Mouse (Mus musculus): ENCODE measurements around the gene Polg. TPM values are rescaled to one million over a fixed set of nuclear protein-coding genes. Genes with fewer than 3 reads are reported as not detected.

The Polg gene
- polyA plus RNA-seq, 1 experiment from 2014 or later: 22.5 TPM

GRCm38 (mm10) chr7:79474831-79475399 is 8.8 kb upstream of the Polg start:
- H3K9ac ChIP-seq: no peak overlapping the region
- H3K4me2 ChIP-seq: no peak overlapping the region
- H3K9me3 ChIP-seq: no peaks in the 10 kb centered on the region
- H3K27me3 ChIP-seq: no peaks in the 10 kb centered on the region
- no peak overlapping the region for H3K27ac ChIP-seq
- H3K4me3 ChIP-seq: no peak overlapping the region
- no peaks in the 10 kb centered on the region for H3K4me1 ChIP-seq (replicated peaks)
- no peak for ATAC-seq (ENCODE audit: low FRiP score)
- H3K36me3 ChIP-seq: no peaks in the 10 kb centered on the region
- WGBS: 81% methylated on average over 5 of the region's 5 CpGs

- H3K9me3 ChIP-seq: no peaks in the 10 kb centered on the region
- no peak overlapping the region for H3K4me3 ChIP-seq
- H3K27ac ChIP-seq: no peak overlapping the region
- H3K9ac ChIP-seq: no peak overlapping the region
- H3K27me3 ChIP-seq: peaks cover 2% of the 10 kb centered on the region
- WGBS: 89% methylated on average over 9 of the region's 9 CpGs
- no peak overlapping the region for H3K4me2 ChIP-seq
- H3K36me3 ChIP-seq: no peaks in the 10 kb centered on the region
- H3K4me1 ChIP-seq (replicated peaks): no peaks in the 10 kb centered on the region
- ATAC-seq (ENCODE audit: low FRiP score): no peak
Observed at GRCm38 (mm10) chr7:79473496-79474194, 7.5 kb upstream of the Polg start.

- Histone ChIP-seq H3K4me1 (replicated peaks) (peaks cover 5% of the 10 kb centered on the region; the same call in 1 of the 2 replicates), H3K27me3 (peaks cover 6% of the 10 kb centered on the region), H3K9me3 (no peaks in the 10 kb centered on the region), H3K27ac (no peak overlapping the region), H3K4me2 (no peak overlapping the region), H3K9ac (no peak overlapping the region), H3K4me3 (no peak overlapping the region), H3K36me3 (no peaks in the 10 kb centered on the region)
- 55% methylated on average over 2 of the region's 2 CpGs for WGBS
- no peak for ATAC-seq (ENCODE audit: low FRiP score)
Observed at GRCm38 (mm10) chr7:79472792-79473191, 6.6 kb upstream of the Polg start.

- H3K4me3 ChIP-seq: no peak overlapping the region
- no peaks in the 10 kb centered on the region for H3K9me3 ChIP-seq
- WGBS: 70% methylated on average over 7 of the region's 7 CpGs
- no peak overlapping the region for H3K27ac ChIP-seq
- no peak for ATAC-seq (ENCODE audit: low FRiP score)
- peaks cover 6% of the 10 kb centered on the region for H3K27me3 ChIP-seq
- no peak overlapping the region for H3K9ac ChIP-seq
- H3K4me2 ChIP-seq: no peak overlapping the region
- H3K36me3 ChIP-seq: no peaks in the 10 kb centered on the region
- peaks cover 15% of the 10 kb centered on the region for H3K4me1 ChIP-seq (replicated peaks)
Observed at GRCm38 (mm10) chr7:79471436-79471835, 5.3 kb upstream of the Polg start.

GRCm38 (mm10) chr7:79470718-79471117 is 4.6 kb upstream of the Polg start:
- no peaks in the 10 kb centered on the region for H3K36me3 ChIP-seq
- 65% methylated on average over 3 of the region's 3 CpGs for WGBS
- no peaks in the 10 kb centered on the region for H3K9me3 ChIP-seq
- H3K27me3 ChIP-seq: peaks cover 6% of the 10 kb centered on the region
- no peak overlapping the region for H3K4me2 ChIP-seq
- no peak for ATAC-seq (ENCODE audit: low FRiP score)
- peaks cover 15% of the 10 kb centered on the region for H3K4me1 ChIP-seq (replicated peaks)
- H3K27ac ChIP-seq: no peak overlapping the region
- H3K4me3 ChIP-seq: no peak overlapping the region
- no peak overlapping the region for H3K9ac ChIP-seq

- H3K4me2 ChIP-seq: no peak overlapping the region
- H3K27ac ChIP-seq: no peak overlapping the region
- H3K27me3 ChIP-seq: peaks cover 6% of the 10 kb centered on the region
- H3K4me3 ChIP-seq: no peak overlapping the region
- H3K36me3 ChIP-seq: no peaks in the 10 kb centered on the region
- WGBS: 77% methylated on average over 5 of the region's 5 CpGs
- peaks cover 22% of the 10 kb centered on the region for H3K4me1 ChIP-seq (replicated peaks)
- ATAC-seq (ENCODE audit: low FRiP score): no peak
- H3K9ac ChIP-seq: no peak overlapping the region
- no peaks in the 10 kb centered on the region for H3K9me3 ChIP-seq
Observed at GRCm38 (mm10) chr7:79469766-79470165, 3.6 kb upstream of the Polg start.

GRCm38 (mm10) chr7:79468994-79469393 is 2.8 kb upstream of the Polg start:
- ATAC-seq (ENCODE audit: low FRiP score): no peak
- Histone ChIP-seq H3K27me3 (peaks cover 11% of the 10 kb centered on the region), H3K9ac (no peak overlapping the region), H3K4me1 (replicated peaks) (peaks cover 29% of the 10 kb centered on the region), H3K27ac (no peak overlapping the region), H3K4me2 (no peak overlapping the region), H3K36me3 (no peaks in the 10 kb centered on the region), H3K9me3 (no peaks in the 10 kb centered on the region), H3K4me3 (no peak overlapping the region)
- 63% methylated on average over 8 of the region's 8 CpGs for WGBS

- H3K27me3 ChIP-seq: peaks cover 11% of the 10 kb centered on the region
- WGBS: 4% methylated on average over 3 of the region's 6 CpGs
- no peak for ATAC-seq (ENCODE audit: low FRiP score)
- no peak overlapping the region for H3K27ac ChIP-seq
- peaks cover 5% of the 10 kb centered on the region for H3K36me3 ChIP-seq
- no peaks in the 10 kb centered on the region for H3K9me3 ChIP-seq
- no peak overlapping the region; the same call in 1 of the 2 replicates for H3K9ac ChIP-seq
- peak overlapping the region; percentile 82 for H3K4me2 ChIP-seq
- peaks cover 36% of the 10 kb centered on the region for H3K4me1 ChIP-seq (replicated peaks)
- no peak overlapping the region for H3K4me3 ChIP-seq
Observed at GRCm38 (mm10) chr7:79467951-79468350, 1.8 kb upstream of the Polg start.

GRCm38 (mm10) chr7:79465461-79466044 is 609 bp downstream of the Polg start:
- H3K4me2 ChIP-seq: peak overlapping the region; percentile 82
- under 1% methylated on average over 43 of the region's 47 CpGs for WGBS
- peak; percentile 56 for ATAC-seq (ENCODE audit: low FRiP score)
- peaks cover 36% of the 10 kb centered on the region for H3K4me1 ChIP-seq (replicated peaks)
- H3K27me3 ChIP-seq: peaks cover 11% of the 10 kb centered on the region
- no peaks in the 10 kb centered on the region for H3K9me3 ChIP-seq
- peak overlapping the region; percentile 88 for H3K27ac ChIP-seq
- H3K4me3 ChIP-seq: peak overlapping the region; percentile 83
- peak overlapping the region; percentile 85 for H3K9ac ChIP-seq
- H3K36me3 ChIP-seq: peaks cover 25% of the 10 kb centered on the region

- peaks cover 32% of the 10 kb centered on the region for H3K36me3 ChIP-seq
- peak overlapping the region; percentile 83 for H3K4me3 ChIP-seq
- peak overlapping the region; percentile 82 for H3K4me2 ChIP-seq
- peaks cover 11% of the 10 kb centered on the region for H3K27me3 ChIP-seq
- H3K9me3 ChIP-seq: no peaks in the 10 kb centered on the region
- peak overlapping the region; percentile 88; the same call in 1 of the 2 replicates for H3K27ac ChIP-seq
- H3K9ac ChIP-seq: peak overlapping the region; percentile 85
- no peak for ATAC-seq (ENCODE audit: low FRiP score)
- peaks cover 36% of the 10 kb centered on the region for H3K4me1 ChIP-seq (replicated peaks)
- WGBS: 5% methylated on average over 47 of the region's 47 CpGs
Observed at GRCm38 (mm10) chr7:79464776-79465420, 1.3 kb downstream of the Polg start.

- peaks cover 7% of the 10 kb centered on the region; the same call in 1 of the 2 replicates for H3K27me3 ChIP-seq
- WGBS: 94% methylated on average over 11 of the region's 11 CpGs
- peaks cover 46% of the 10 kb centered on the region for H3K36me3 ChIP-seq
- H3K9me3 ChIP-seq: no peaks in the 10 kb centered on the region
- H3K4me3 ChIP-seq: no peak overlapping the region
- no peak for ATAC-seq (ENCODE audit: low FRiP score)
- peak overlapping the region; percentile 29; the same call in 1 of the 2 replicates for H3K9ac ChIP-seq
- no peak overlapping the region for H3K27ac ChIP-seq
- no peak overlapping the region for H3K4me2 ChIP-seq
- peaks cover 36% of the 10 kb centered on the region for H3K4me1 ChIP-seq (replicated peaks)
Observed at GRCm38 (mm10) chr7:79463376-79464077, 2.6 kb downstream of the Polg start.

GRCm38 (mm10) chr7:79461721-79462120 is 4.4 kb downstream of the Polg start:
- Histone ChIP-seq H3K36me3 (peaks cover 64% of the 10 kb centered on the region), H3K4me2 (no peak overlapping the region), H3K27me3 (peaks cover 5% of the 10 kb centered on the region; the same call in 1 of the 2 replicates), H3K27ac (no peak overlapping the region), H3K4me3 (no peak overlapping the region), H3K9ac (no peak overlapping the region), H3K9me3 (no peaks in the 10 kb centered on the region), H3K4me1 (replicated peaks) (peaks cover 22% of the 10 kb centered on the region)
- WGBS: 94% methylated on average over 10 of the region's 10 CpGs
- ATAC-seq (ENCODE audit: low FRiP score): no peak
